Mouse (Mus musculus): Measurements from ENCODE around the gene Btbd3. TPM values are rescaled to one million over a fixed set of nuclear protein-coding genes. Genes with fewer than 3 reads are reported as not detected.

The Btbd3 gene
- polyA plus RNA-seq, 1 experiment = 2.8 TPM

GRCm38 (mm10) chr2:138384762-138385161, 128.4 kb downstream of the Btbd3 start:
- H3K27me3 ChIP-seq (ENCODE audit: control insufficient read depth, insufficient read depth, low read length) = no peaks in the 10 kb centered on the region
- no peak for TF ChIP-seq POLR2A (IDR thresholded peaks at IDR 0.05; ENCODE audit: low read depth, low read length)
- TF ChIP-seq CTCF (IDR thresholded peaks at IDR 0.05; ENCODE audit: extremely low read depth, insufficient read length, insufficient replicate concordance, low read depth, low read length) = no peak
- WGBS = 57% methylated on average over 2 of the region's 2 CpGs
- H3K4me1 ChIP-seq (ENCODE audit: control insufficient read depth, insufficient read depth, insufficient read length, low read length) = no peaks in the 10 kb centered on the region
- H3K27ac ChIP-seq (ENCODE audit: insufficient read depth, low read depth, low read length) = no peak overlapping the region
- H3K36me3 ChIP-seq (ENCODE audit: control insufficient read depth, insufficient read depth, low read length) = no peaks in the 10 kb centered on the region
- H3K4me3 ChIP-seq (ENCODE audit: low read depth, low read length) = no peak overlapping the region

- no peaks in the 10 kb centered on the region for H3K27me3 ChIP-seq (ENCODE audit: control insufficient read depth, insufficient read depth, low read length)
- H3K27ac ChIP-seq (ENCODE audit: insufficient read depth, low read depth, low read length) = no peak overlapping the region
- H3K4me1 ChIP-seq (ENCODE audit: control insufficient read depth, insufficient read depth, insufficient read length, low read length) = no peaks in the 10 kb centered on the region
- H3K4me3 ChIP-seq (ENCODE audit: low read depth, low read length) = no peak overlapping the region
- WGBS = 60% methylated on average over 1 of the region's 1 CpGs
- no peak for TF ChIP-seq CTCF (IDR thresholded peaks at IDR 0.05; ENCODE audit: extremely low read depth, insufficient read length, insufficient replicate concordance, low read depth, low read length)
- no peak for TF ChIP-seq POLR2A (IDR thresholded peaks at IDR 0.05; ENCODE audit: low read depth, low read length)
- H3K36me3 ChIP-seq (ENCODE audit: control insufficient read depth, insufficient read depth, low read length) = no peaks in the 10 kb centered on the region
Measured at GRCm38 (mm10) chr2:138388591-138388990, 132.2 kb downstream of the Btbd3 start.

- 66% methylated on average over 5 of the region's 5 CpGs for WGBS
- Histone ChIP-seq H3K36me3 (ENCODE audit: control insufficient read depth, insufficient read depth, low read length) (no peaks in the 10 kb centered on the region), H3K4me1 (ENCODE audit: control insufficient read depth, insufficient read depth, insufficient read length, low read length) (no peaks in the 10 kb centered on the region), H3K27ac (ENCODE audit: insufficient read depth, low read depth, low read length) (no peak overlapping the region), H3K4me3 (ENCODE audit: low read depth, low read length) (no peak overlapping the region), H3K27me3 (ENCODE audit: control insufficient read depth, insufficient read depth, low read length) (no peaks in the 10 kb centered on the region)
- TF ChIP-seq CTCF (IDR thresholded peaks at IDR 0.05; ENCODE audit: extremely low read depth, insufficient read length, insufficient replicate concordance, low read depth, low read length) (no peak), POLR2A (IDR thresholded peaks at IDR 0.05; ENCODE audit: low read depth, low read length) (no peak)
Measured at GRCm38 (mm10) chr2:138403046-138403445, 146.7 kb downstream of the Btbd3 start.

- H3K27me3 ChIP-seq (ENCODE audit: control insufficient read depth, insufficient read depth, low read length) = no peaks in the 10 kb centered on the region
- H3K4me3 ChIP-seq (ENCODE audit: low read depth, low read length) = no peak overlapping the region
- TF ChIP-seq CTCF (IDR thresholded peaks at IDR 0.05; ENCODE audit: extremely low read depth, insufficient read length, insufficient replicate concordance, low read depth, low read length) = no peak
- TF ChIP-seq POLR2A (IDR thresholded peaks at IDR 0.05; ENCODE audit: low read depth, low read length) = no peak
- H3K4me1 ChIP-seq (ENCODE audit: control insufficient read depth, insufficient read depth, insufficient read length, low read length) = no peaks in the 10 kb centered on the region
- no peak overlapping the region for H3K27ac ChIP-seq (ENCODE audit: insufficient read depth, low read depth, low read length)
- WGBS = 63% methylated on average over 4 of the region's 4 CpGs
- no peaks in the 10 kb centered on the region for H3K36me3 ChIP-seq (ENCODE audit: control insufficient read depth, insufficient read depth, low read length)
Measured at GRCm38 (mm10) chr2:138405753-138406528, 149.6 kb downstream of the Btbd3 start.

- no peaks in the 10 kb centered on the region for H3K36me3 ChIP-seq (ENCODE audit: control insufficient read depth, insufficient read depth, low read length)
Measured at GRCm38 (mm10) chr2:138406703-138407102, 150.3 kb downstream of the Btbd3 start.

GRCm38 (mm10) chr2:138412537-138412936, 156.2 kb downstream of the Btbd3 start:
- no peak overlapping the region for H3K27ac ChIP-seq (ENCODE audit: insufficient read depth, low read depth, low read length)
- no peak overlapping the region for H3K4me3 ChIP-seq (ENCODE audit: low read depth, low read length)
- no peaks in the 10 kb centered on the region for H3K36me3 ChIP-seq (ENCODE audit: control insufficient read depth, insufficient read depth, low read length)
- no peaks in the 10 kb centered on the region for H3K27me3 ChIP-seq (ENCODE audit: control insufficient read depth, insufficient read depth, low read length)
- WGBS = 73% methylated on average over 5 of the region's 5 CpGs
- no peaks in the 10 kb centered on the region for H3K4me1 ChIP-seq (ENCODE audit: control insufficient read depth, insufficient read depth, insufficient read length, low read length)
- TF ChIP-seq POLR2A (IDR thresholded peaks at IDR 0.05; ENCODE audit: low read depth, low read length) (no peak), CTCF (IDR thresholded peaks at IDR 0.05; ENCODE audit: extremely low read depth, insufficient read length, insufficient replicate concordance, low read depth, low read length) (no peak)

More at GRCm38 (mm10) chr2:138406703-138407102, 150.3 kb downstream of the Btbd3 start:
- Histone ChIP-seq H3K4me3 (ENCODE audit: low read depth, low read length) (no peak overlapping the region), H3K27me3 (ENCODE audit: control insufficient read depth, insufficient read depth, low read length) (no peaks in the 10 kb centered on the region), H3K4me1 (ENCODE audit: control insufficient read depth, insufficient read depth, insufficient read length, low read length) (no peaks in the 10 kb centered on the region), H3K27ac (ENCODE audit: insufficient read depth, low read depth, low read length) (no peak overlapping the region)
- TF ChIP-seq CTCF (IDR thresholded peaks at IDR 0.05; ENCODE audit: extremely low read depth, insufficient read length, insufficient replicate concordance, low read depth, low read length) = no peak
- TF ChIP-seq POLR2A (IDR thresholded peaks at IDR 0.05; ENCODE audit: low read depth, low read length) = no peak

GRCm38 (mm10) chr2:138422321-138422720, 166.0 kb downstream of the Btbd3 start:
- Histone ChIP-seq H3K4me1 (ENCODE audit: control insufficient read depth, insufficient read depth, insufficient read length, low read length) (no peaks in the 10 kb centered on the region), H3K27ac (ENCODE audit: insufficient read depth, low read depth, low read length) (no peak overlapping the region), H3K27me3 (ENCODE audit: control insufficient read depth, insufficient read depth, low read length) (no peaks in the 10 kb centered on the region), H3K36me3 (ENCODE audit: control insufficient read depth, insufficient read depth, low read length) (no peaks in the 10 kb centered on the region), H3K4me3 (ENCODE audit: low read depth, low read length) (no peak overlapping the region)
- 70% methylated on average over 2 of the region's 2 CpGs for WGBS
- TF ChIP-seq CTCF (IDR thresholded peaks at IDR 0.05; ENCODE audit: extremely low read depth, insufficient read length, insufficient replicate concordance, low read depth, low read length) (no peak), POLR2A (IDR thresholded peaks at IDR 0.05; ENCODE audit: low read depth, low read length) (no peak)

All from small intestine, adult 2 months (tissue).